Mouse (Mus musculus): ENCODE measurements around the gene Farp1.

GRCm38 (mm10) chr14:121092517-121092916 lies 57.5 kb downstream of the Farp1 start:
- TF ChIP-seq EP300 (IDR thresholded peaks at IDR 0.05; ENCODE audit: insufficient read depth, low read depth, low read length) (no peak), POLR2A (IDR thresholded peaks at IDR 0.05; ENCODE audit: insufficient read depth, low read depth, low read length) (no peak), CTCF (IDR thresholded peaks at IDR 0.05) (no peak)

Measured in heart, adult 2 months (tissue).